Mouse (Mus musculus): ENCODE results near the gene Fam98b.

The Fam98b gene

GRCm38 (mm10) chr2:117303391-117304350, 54.1 kb downstream of the Fam98b start:
- peak; percentile 89 for DNase-seq (ENCODE audit: low read depth, low spot score)

GRCm38 (mm10) chr2:117304941-117305340, 55.4 kb downstream of the Fam98b start:
- no peak for DNase-seq (ENCODE audit: low read depth, low spot score)

- no peak for DNase-seq (ENCODE audit: low read depth, low spot score)
Observed at GRCm38 (mm10) chr2:117307959-117308358, 58.4 kb downstream of the Fam98b start.

- DNase-seq (ENCODE audit: low read depth, low spot score): no peak
Observed at GRCm38 (mm10) chr2:117309046-117309445, 59.5 kb downstream of the Fam98b start.

GRCm38 (mm10) chr2:117311349-117311748, 61.8 kb downstream of the Fam98b start:
- no peak for DNase-seq (ENCODE audit: low read depth, low spot score)

GRCm38 (mm10) chr2:117312030-117312429, 62.5 kb downstream of the Fam98b start:
- no peak for DNase-seq (ENCODE audit: low read depth, low spot score)

GRCm38 (mm10) chr2:117312441-117312895, 62.9 kb downstream of the Fam98b start:
- DNase-seq (ENCODE audit: low read depth, low spot score): no peak

- DNase-seq (ENCODE audit: low read depth, low spot score): no peak
Observed at GRCm38 (mm10) chr2:117313586-117314235, 64.2 kb downstream of the Fam98b start.

- no peak for DNase-seq (ENCODE audit: low read depth, low spot score)
Observed at GRCm38 (mm10) chr2:117318991-117319390, 69.5 kb downstream of the Fam98b start.
